Mouse (Mus musculus) limb, embryonic 15.5 days (tissue): ENCODE data around the gene Ndufa13. TPM values are rescaled to one million over a fixed set of nuclear protein-coding genes. Genes with fewer than 3 reads are reported as not detected.
"Not testable (repeated sequence)": the region's sequence is repeated elsewhere in the genome, so short reads cannot be mapped to it uniquely, and the experiment has no call there.

Source experiments
- ATAC-seq: fragments of 200-750 bp; cut with Nextera tagmentation; 2 replicates; pipeline ENCODE4 v1.8.0; 2017; ENCODE audit warnings: low read depth, moderate TSS enrichment; ENCODE audit not compliant: insufficient number of reproducible peaks, low FRiP score, low TSS enrichment
- H3K27ac ChIP-seq: fragments of 300-500 bp; sonication (generic); 2 replicates; pipeline ENCODE4 v1.5.1; 2015; ENCODE audit warnings: moderate library complexity, mild to moderate bottlenecking, inconsistent platforms
- H3K27me3 ChIP-seq: fragments of 300-500 bp; sonication (generic); 2 replicates; pipeline ENCODE4 v1.6.1; 2015; ENCODE audit warnings: inconsistent platforms
- H3K36me3 ChIP-seq: fragments of 300-500 bp; sonication (generic); 2 replicates; pipeline ENCODE4 v1.6.1; 2015; ENCODE audit warnings: inconsistent platforms
- H3K4me1 ChIP-seq: fragments of 300-500 bp; sonication (generic); 2 replicates; pipeline ENCODE4 v1.6.1; 2015; ENCODE audit warnings: inconsistent platforms
- H3K4me2 ChIP-seq: fragments of 300-500 bp; sonication (generic); 2 replicates; pipeline ENCODE4 v1.6.1; 2015; ENCODE audit warnings: mild to moderate bottlenecking, inconsistent platforms
- H3K4me3 ChIP-seq: fragments of 300-500 bp; sonication (generic); 2 replicates; pipeline ENCODE4 v1.5.1; 2015; ENCODE audit warnings: mild to moderate bottlenecking, inconsistent platforms
- H3K9ac ChIP-seq: fragments of 300-500 bp; sonication (generic); 2 replicates; pipeline ENCODE4 v1.6.1; 2015; ENCODE audit warnings: inconsistent platforms
- H3K9me3 ChIP-seq: fragments of 300-500 bp; sonication (generic); 2 replicates; pipeline ENCODE4 v1.6.1; 2016; ENCODE audit warnings: inconsistent platforms
- WGBS: fragments of 180-500 bp; shearing (Covaris S2); methylation state at CpG from one replicate; pipeline ENCODE4 v1.1.7; 2015; 5-methylcytosine and 5-hydroxymethylcytosine counted together
- polyA plus RNA-seq: library from polyadenylated mRNA; unstranded; fragments of >200 nt; fragmentation: Nextera tagmentation; extraction: Ambion mirVana; gene quantifications from 2 replicates; pipeline ENCODE4 v1.2.1, GENCODE M21; 2015

The Ndufa13 gene
- 168 and 176 TPM in 2 replicates for polyA plus RNA-seq

- peaks cover 13% of the 10 kb centered on the region; the same call in 1 of the 2 replicates for H3K36me3 ChIP-seq
- H3K9me3 ChIP-seq = no peaks in the 10 kb centered on the region
- H3K27ac ChIP-seq = peak within 1 kb of the TSS; percentile 94
- no peak; the same call in 1 of the 2 replicates for ATAC-seq
- H3K27me3 ChIP-seq = no peaks in the 10 kb centered on the region
- H3K9ac ChIP-seq = peak within 1 kb of the TSS; percentile 66
- WGBS = 5% methylated on average over 89 of the region's 89 CpGs
- peak within 1 kb of the TSS; percentile 96 for H3K4me2 ChIP-seq
- peak within 1 kb of the TSS; percentile 64 for H3K4me3 ChIP-seq
- H3K4me1 ChIP-seq = peaks cover 45% of the 10 kb centered on the region
Observed at GRCm38 (mm10) chr8:69902163-69903062, at the start of gene Ndufa13, which contains the start of the genes Tssk6 and Yjefn3. Gene Ndufa13 (minus strand): TSS chr8:69902558. Gene Tssk6 (plus strand): TSS chr8:69902184. Gene Yjefn3 (minus strand): TSS chr8:69902712.

- H3K4me3 ChIP-seq = no peak overlapping the region
- H3K36me3 ChIP-seq = peaks cover 25% of the 10 kb centered on the region
- ATAC-seq = no peak
- no peaks in the 10 kb centered on the region for H3K4me1 ChIP-seq
- no peaks in the 10 kb centered on the region for H3K9me3 ChIP-seq
- no peaks in the 10 kb centered on the region for H3K27me3 ChIP-seq
- no peak overlapping the region for H3K9ac ChIP-seq
- WGBS = 96% methylated on average over 2 of the region's 2 CpGs
- H3K27ac ChIP-seq = no peak overlapping the region
- H3K4me2 ChIP-seq = no peak overlapping the region
Observed at GRCm38 (mm10) chr8:69950300-69950699, 47.9 kb upstream of the Ndufa13 start.

- not testable (repeated sequence) for H3K4me2 ChIP-seq, H3K4me3 ChIP-seq, H3K9me3 ChIP-seq, H3K9ac ChIP-seq, H3K27ac ChIP-seq, H3K27me3 ChIP-seq, ATAC-seq
- peaks cover 10% of the 10 kb centered on the region for H3K36me3 ChIP-seq
- WGBS = 80% methylated on average over 3 of the region's 3 CpGs
- H3K4me1 ChIP-seq = peaks cover 14% of the 10 kb centered on the region
Observed at GRCm38 (mm10) chr8:69942495-69942894, 40.1 kb upstream of the Ndufa13 start.

- H3K27ac ChIP-seq = no peak overlapping the region
- H3K9ac ChIP-seq = no peak overlapping the region
- H3K4me1 ChIP-seq = peaks cover 20% of the 10 kb centered on the region
- ATAC-seq = no peak
- H3K36me3 ChIP-seq = peaks cover 10% of the 10 kb centered on the region
- no peak overlapping the region for H3K4me2 ChIP-seq
- 91% methylated on average over 2 of the region's 2 CpGs for WGBS
- H3K27me3 ChIP-seq = no peaks in the 10 kb centered on the region
- H3K9me3 ChIP-seq = no peaks in the 10 kb centered on the region
- no peak overlapping the region for H3K4me3 ChIP-seq
Observed at GRCm38 (mm10) chr8:69940386-69940785, 38.0 kb upstream of the Ndufa13 start.

GRCm38 (mm10) chr8:69939633-69940032 lies 37.3 kb upstream of the Ndufa13 start:
- peaks cover 17% of the 10 kb centered on the region for H3K36me3 ChIP-seq
- H3K4me3 ChIP-seq = no peak overlapping the region
- no peaks in the 10 kb centered on the region for H3K27me3 ChIP-seq
- peaks cover 20% of the 10 kb centered on the region for H3K4me1 ChIP-seq
- 23% methylated on average over 3 of the region's 3 CpGs for WGBS
- no peak overlapping the region for H3K4me2 ChIP-seq
- no peak overlapping the region for H3K9ac ChIP-seq
- H3K27ac ChIP-seq = no peak overlapping the region
- ATAC-seq = no peak
- no peaks in the 10 kb centered on the region for H3K9me3 ChIP-seq

GRCm38 (mm10) chr8:69938245-69938982 lies 36.1 kb upstream of the Ndufa13 start:
- Histone ChIP-seq H3K4me2 (no peak overlapping the region), H3K4me1 (peaks cover 20% of the 10 kb centered on the region), H3K36me3 (peaks cover 29% of the 10 kb centered on the region), H3K9me3 (no peaks in the 10 kb centered on the region), H3K9ac (no peak overlapping the region), H3K4me3 (no peak overlapping the region), H3K27me3 (no peaks in the 10 kb centered on the region), H3K27ac (no peak overlapping the region)
- ATAC-seq = no peak
- WGBS = 79% methylated on average over 6 of the region's 6 CpGs

- Histone ChIP-seq H3K4me2 (no peak overlapping the region), H3K27ac (0 out of 2 replicates have a peak overlapping the region, but pooled peaks have one; percentile 35), H3K36me3 (peaks cover 30% of the 10 kb centered on the region), H3K9ac (no peak overlapping the region), H3K9me3 (no peaks in the 10 kb centered on the region), H3K4me3 (no peak overlapping the region), H3K27me3 (no peaks in the 10 kb centered on the region), H3K4me1 (peaks cover 20% of the 10 kb centered on the region)
- WGBS = 81% methylated on average over 3 of the region's 3 CpGs
- no peak for ATAC-seq
Observed at GRCm38 (mm10) chr8:69937466-69937865, 35.1 kb upstream of the Ndufa13 start.

GRCm38 (mm10) chr8:69936050-69936794 lies 33.9 kb upstream of the Ndufa13 start:
- H3K4me1 ChIP-seq = peaks cover 20% of the 10 kb centered on the region
- peak; percentile 61 for ATAC-seq
- no peaks in the 10 kb centered on the region for H3K27me3 ChIP-seq
- no peak overlapping the region for H3K4me2 ChIP-seq
- H3K36me3 ChIP-seq = peaks cover 30% of the 10 kb centered on the region
- H3K9ac ChIP-seq = no peak overlapping the region
- 65% methylated on average over 7 of the region's 7 CpGs for WGBS
- no peaks in the 10 kb centered on the region for H3K9me3 ChIP-seq
- H3K4me3 ChIP-seq = no peak overlapping the region
- H3K27ac ChIP-seq = peak overlapping the region; percentile 54

- no peaks in the 10 kb centered on the region for H3K9me3 ChIP-seq
- no peak for ATAC-seq
- no peak overlapping the region for H3K4me2 ChIP-seq
- H3K9ac ChIP-seq = no peak overlapping the region
- no peak overlapping the region for H3K4me3 ChIP-seq
- H3K27me3 ChIP-seq = no peaks in the 10 kb centered on the region
- H3K4me1 ChIP-seq = peaks cover 20% of the 10 kb centered on the region
- peak overlapping the region; percentile 54; the same call in 1 of the 2 replicates for H3K27ac ChIP-seq
- 96% methylated on average over 3 of the region's 3 CpGs for WGBS
- H3K36me3 ChIP-seq = peaks cover 30% of the 10 kb centered on the region
Observed at GRCm38 (mm10) chr8:69935431-69935830, 33.1 kb upstream of the Ndufa13 start.

- ATAC-seq = no peak
- Histone ChIP-seq H3K27me3 (no peaks in the 10 kb centered on the region), H3K4me3 (no peak overlapping the region), H3K4me1 (peaks cover 13% of the 10 kb centered on the region), H3K4me2 (no peak overlapping the region), H3K9ac (no peak overlapping the region), H3K27ac (no peak overlapping the region), H3K9me3 (no peaks in the 10 kb centered on the region), H3K36me3 (peaks cover 30% of the 10 kb centered on the region)
- 89% methylated on average over 5 of the region's 5 CpGs for WGBS
Observed at GRCm38 (mm10) chr8:69934582-69934981, 32.2 kb upstream of the Ndufa13 start.

GRCm38 (mm10) chr8:69933811-69934210 lies 31.5 kb upstream of the Ndufa13 start:
- Histone ChIP-seq H3K9ac (no peak overlapping the region), H3K4me2 (no peak overlapping the region), H3K4me1 (peaks cover 12% of the 10 kb centered on the region; the same call in 1 of the 2 replicates), H3K27ac (no peak overlapping the region), H3K9me3 (no peaks in the 10 kb centered on the region), H3K36me3 (peaks cover 30% of the 10 kb centered on the region), H3K27me3 (no peaks in the 10 kb centered on the region), H3K4me3 (no peak overlapping the region)
- no peak for ATAC-seq
- WGBS = 81% methylated on average over 2 of the region's 2 CpGs
